Mouse (Mus musculus) small intestine, adult 2 months (tissue): Measurements from ENCODE around the gene Dennd1b. TPM values are rescaled to one million over a fixed set of nuclear protein-coding genes. Genes with fewer than 3 reads are reported as not detected.

Source experiments
- H3K27ac ChIP-seq: fragments of 200-500 bp; 2 replicates; pipeline ENCODE4 v1.5.1; 2012; ENCODE audit warnings: low read depth, low read length, control low read depth, inconsistent platforms; ENCODE audit not compliant: insufficient read depth
- H3K27me3 ChIP-seq: fragments of 200-500 bp; 2 replicates; pipeline ENCODE4 v1.6.1; 2012; ENCODE audit warnings: mild to moderate bottlenecking, moderate library complexity, low read length, inconsistent platforms; ENCODE audit not compliant: control insufficient read depth, insufficient read depth
- H3K36me3 ChIP-seq: fragments of 200-500 bp; 2 replicates; pipeline ENCODE4 v1.6.1; 2012; ENCODE audit warnings: mild to moderate bottlenecking, low read length, control low read depth, inconsistent platforms; ENCODE audit not compliant: control insufficient read depth, insufficient read depth
- H3K4me1 ChIP-seq: fragments of 200-500 bp; 2 replicates; pipeline ENCODE4 v1.6.1; 2012; ENCODE audit warnings: low read length, inconsistent platforms, mixed read lengths; ENCODE audit not compliant: control insufficient read depth, insufficient read depth, insufficient read length
- H3K4me3 ChIP-seq: fragments of 200-500 bp; 2 replicates; pipeline ENCODE4 v1.5.1; 2012; ENCODE audit warnings: low read depth, mild to moderate bottlenecking, control low read depth, inconsistent platforms, low read length, moderate library complexity
- CTCF ChIP-seq: fragments of 200-500 bp; IDR thresholded peaks from 2 replicates; pipeline ENCODE4 v1.5.1; 2012; ENCODE audit warnings: low read depth, mild to moderate bottlenecking, control low read depth, inconsistent platforms, low read length, moderate library complexity, mixed read lengths; ENCODE audit not compliant: insufficient replicate concordance, insufficient read length; ENCODE audit errors: extremely low read depth
- POLR2A ChIP-seq: fragments of 200-500 bp; IDR thresholded peaks from 2 replicates; pipeline ENCODE4 v1.6.1; 2012; ENCODE audit warnings: low read depth, mild to moderate bottlenecking, control low read depth, inconsistent platforms, low read length, moderate library complexity
- WGBS: fragments of 180-500 bp; shearing (Covaris S2); methylation state at CpG from one replicate; pipeline ENCODE4 v1.1.7; 2018; 5-methylcytosine and 5-hydroxymethylcytosine counted together
- polyA plus RNA-seq: library from polyadenylated mRNA; depleted of rRNA; stranded (reverse); fragments of >200 nt; gene quantifications from 2 replicates; pipeline ENCODE4 v1.2.3, GENCODE M21; 2012

Dennd1b gene
- polyA plus RNA-seq, 1 experiment = 13.6 TPM

GRCm38 (mm10) chr1:138928671-138929483 is 34.4 kb upstream of the Dennd1b start:
- H3K36me3 ChIP-seq = no peaks in the 10 kb centered on the region
- TF ChIP-seq CTCF (no peak), POLR2A (no peak)
- WGBS = 21% methylated on average over 11 of the region's 11 CpGs
- no peak overlapping the region for H3K4me3 ChIP-seq
- H3K27me3 ChIP-seq = no peaks in the 10 kb centered on the region
- peak overlapping the region; percentile 71 for H3K27ac ChIP-seq
- peaks cover 14% of the 10 kb centered on the region; the same call in 1 of the 2 replicates for H3K4me1 ChIP-seq

DNA sequence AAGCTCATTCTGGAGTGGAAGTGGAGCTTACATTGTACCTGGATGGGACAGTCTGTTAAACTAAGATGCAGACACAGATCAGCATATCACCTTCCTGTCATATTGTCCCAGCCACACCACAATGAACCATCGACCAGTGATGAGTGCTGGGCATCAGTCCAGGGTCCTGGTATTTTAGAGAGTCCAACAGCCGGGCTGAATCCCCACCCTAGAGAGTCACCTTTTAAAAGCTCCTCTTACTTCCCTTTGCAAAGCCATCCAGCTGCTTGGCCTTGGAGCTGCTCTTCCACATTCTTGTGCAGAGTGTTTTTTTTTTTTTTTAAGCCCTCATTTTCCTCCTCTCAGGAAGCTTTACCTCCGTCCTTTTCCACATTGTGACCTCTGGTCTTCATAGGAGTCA is 33.2 kb upstream of the Dennd1b start:
- Histone ChIP-seq H3K4me3 (no peak overlapping the region), H3K27ac (no peak overlapping the region), H3K4me1 (peaks cover 14% of the 10 kb centered on the region; the same call in 1 of the 2 replicates), H3K36me3 (no peaks in the 10 kb centered on the region), H3K27me3 (no peaks in the 10 kb centered on the region)
- 12% methylated on average over 3 of the region's 3 CpGs for WGBS
- no peak for TF ChIP-seq CTCF

DNA sequence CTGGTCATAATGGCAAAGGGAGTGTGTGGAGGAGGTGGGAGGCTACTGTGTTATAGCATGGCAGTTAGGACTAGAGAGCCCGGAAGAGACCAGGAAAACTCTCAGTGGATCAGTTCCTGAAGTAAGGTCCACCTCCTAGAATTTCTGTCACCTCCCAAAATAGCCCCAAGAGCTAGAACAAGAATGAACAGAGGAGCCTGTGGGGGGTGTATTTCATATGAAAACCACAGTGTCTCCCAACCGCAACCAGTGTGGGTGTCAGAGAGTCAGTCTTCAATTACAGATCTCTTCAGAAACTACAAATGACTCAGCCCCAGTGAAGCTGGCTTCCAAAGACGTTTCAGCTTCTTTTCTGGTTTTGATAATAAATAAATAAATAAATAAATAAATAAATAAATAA is 32.4 kb upstream of the Dennd1b start:
- 74% methylated on average over 3 of the region's 3 CpGs for WGBS
- no peaks in the 10 kb centered on the region for H3K27me3 ChIP-seq
- H3K27ac ChIP-seq = no peak overlapping the region
- TF ChIP-seq POLR2A (no peak), CTCF (no peak)
- peaks cover 14% of the 10 kb centered on the region; the same call in 1 of the 2 replicates for H3K4me1 ChIP-seq
- H3K4me3 ChIP-seq = no peak overlapping the region
- no peaks in the 10 kb centered on the region for H3K36me3 ChIP-seq

DNA sequence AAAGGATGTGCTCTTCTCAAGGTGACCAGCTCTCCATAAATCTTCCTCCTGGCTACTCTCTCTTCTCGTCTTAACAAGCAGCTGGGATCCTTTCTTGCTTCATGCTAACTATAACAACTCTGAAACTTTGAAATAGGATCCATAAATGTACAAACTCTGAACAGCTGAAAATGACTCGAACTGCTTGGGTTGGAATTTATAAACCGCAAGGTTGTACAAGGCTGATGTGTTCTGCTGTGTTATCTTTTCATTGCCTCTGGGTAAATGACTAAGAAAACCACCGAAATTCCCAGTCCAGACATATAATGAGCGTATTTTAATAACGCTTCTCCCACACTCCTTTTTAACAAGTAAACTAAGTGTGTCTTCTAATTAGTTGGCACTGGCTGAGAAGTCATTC is 27.1 kb upstream of the Dennd1b start:
- Histone ChIP-seq H3K36me3 (no peaks in the 10 kb centered on the region), H3K27me3 (no peaks in the 10 kb centered on the region), H3K4me3 (no peak overlapping the region), H3K4me1 (0 out of 2 replicates have a peak, but pooled peaks cover 3% of the 10 kb centered on the region), H3K27ac (no peak overlapping the region)
- TF ChIP-seq CTCF = no peak
- TF ChIP-seq POLR2A = no peak
- WGBS = 77% methylated on average over 6 of the region's 6 CpGs

DNA sequence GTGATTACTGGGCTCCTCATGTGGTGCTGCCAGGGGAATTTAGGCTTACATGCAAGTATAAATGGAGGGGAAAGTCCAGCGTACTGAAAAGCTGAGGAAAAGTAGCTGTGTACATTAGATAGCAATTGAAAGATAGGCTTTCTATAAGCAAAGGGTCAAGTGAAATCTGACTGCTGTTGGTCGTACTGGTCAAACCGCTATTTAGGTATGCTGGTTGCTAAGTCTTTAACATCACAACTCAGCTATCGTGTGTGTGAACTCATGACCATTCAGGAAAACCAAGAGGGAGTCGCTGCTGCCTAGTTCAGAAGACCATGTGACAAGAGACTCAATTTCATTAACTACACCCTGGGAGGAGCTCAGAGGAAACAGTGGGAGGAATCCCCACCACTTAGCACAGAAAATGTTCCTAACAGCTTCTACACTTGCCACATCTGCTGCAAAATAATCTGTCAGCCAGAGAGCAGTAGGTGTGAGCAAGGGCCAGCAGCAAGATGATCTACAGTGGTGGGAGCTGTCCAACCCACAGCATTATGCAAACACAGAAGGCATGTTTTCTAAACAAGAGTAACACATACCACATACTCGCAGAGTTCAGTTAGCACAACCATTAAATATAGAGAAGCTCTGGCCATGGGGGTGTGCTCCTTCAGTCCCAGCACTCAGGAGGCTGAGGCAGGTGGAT is 25.4 kb upstream of the Dennd1b start:
- H3K4me3 ChIP-seq = no peak overlapping the region
- H3K36me3 ChIP-seq = no peaks in the 10 kb centered on the region
- no peaks in the 10 kb centered on the region for H3K27me3 ChIP-seq
- WGBS = 35% methylated on average over 6 of the region's 6 CpGs
- TF ChIP-seq CTCF (no peak), POLR2A (no peak)
- no peak overlapping the region for H3K27ac ChIP-seq
- H3K4me1 ChIP-seq = 0 out of 2 replicates have a peak, but pooled peaks cover 3% of the 10 kb centered on the region

GRCm38 (mm10) chr1:138939579-138940139 is 23.6 kb upstream of the Dennd1b start:
- Histone ChIP-seq H3K27ac (no peak overlapping the region), H3K4me1 (0 out of 2 replicates have a peak, but pooled peaks cover 3% of the 10 kb centered on the region), H3K27me3 (no peaks in the 10 kb centered on the region), H3K4me3 (no peak overlapping the region), H3K36me3 (no peaks in the 10 kb centered on the region)
- TF ChIP-seq CTCF (no peak), POLR2A (no peak)
- 51% methylated on average over 6 of the region's 6 CpGs for WGBS

- Histone ChIP-seq H3K36me3 (no peaks in the 10 kb centered on the region), H3K4me3 (no peak overlapping the region), H3K27me3 (no peaks in the 10 kb centered on the region), H3K4me1 (0 out of 2 replicates have a peak, but pooled peaks cover 3% of the 10 kb centered on the region), H3K27ac (no peak overlapping the region)
- no peak for TF ChIP-seq POLR2A
- TF ChIP-seq CTCF = no peak
- WGBS = 78% methylated on average over 8 of the region's 8 CpGs
These were observed 22.8 kb upstream of the Dennd1b start for GRCm38 (mm10) chr1:138940407-138940806.
